Mouse (Mus musculus) forebrain, embryonic 13.5 days (tissue): Measurements from ENCODE around the gene Ptger3. TPM values are rescaled to one million over a fixed set of nuclear protein-coding genes. Genes with fewer than 3 reads are reported as not detected.

Experiments
- ATAC-seq: fragments of 200-750 bp; cut with Nextera tagmentation; 2 replicates; pipeline ENCODE4 v1.8.0; 2017
- H3K27ac ChIP-seq: fragments of 300-500 bp; sonication (generic); 2 replicates; pipeline ENCODE4 v1.5.1; 2015; ENCODE audit warnings: inconsistent platforms, mild to moderate bottlenecking, moderate library complexity
- H3K27me3 ChIP-seq: fragments of 300-500 bp; sonication (generic); 2 replicates; pipeline ENCODE4 v1.6.1; 2015; ENCODE audit warnings: mild to moderate bottlenecking, inconsistent platforms
- H3K36me3 ChIP-seq: fragments of 300-500 bp; sonication (generic); 2 replicates; pipeline ENCODE4 v1.6.1; 2015; ENCODE audit warnings: mild to moderate bottlenecking, inconsistent platforms; ENCODE audit not compliant: poor library complexity, severe bottlenecking
- H3K4me1 ChIP-seq: fragments of 300-500 bp; sonication (generic); 2 replicates; pipeline ENCODE4 v1.6.1; 2015; ENCODE audit warnings: inconsistent platforms
- H3K4me2 ChIP-seq: fragments of 300-500 bp; sonication (generic); 2 replicates; pipeline ENCODE4 v1.6.1; 2015; ENCODE audit warnings: inconsistent platforms, mild to moderate bottlenecking, moderate library complexity
- H3K4me3 ChIP-seq: fragments of 300-500 bp; sonication (generic); 2 replicates; pipeline ENCODE4 v1.5.1; 2015; ENCODE audit warnings: mild to moderate bottlenecking, inconsistent platforms
- H3K9ac ChIP-seq: fragments of 300-500 bp; sonication (generic); 2 replicates; pipeline ENCODE4 v1.6.1; 2015; ENCODE audit warnings: mild to moderate bottlenecking, inconsistent platforms
- H3K9me3 ChIP-seq: fragments of 300-500 bp; sonication (generic); replicated peaks from 2 replicates; pipeline ENCODE4 v1.6.1; 2016; ENCODE audit warnings: inconsistent platforms
- WGBS: fragments of 180-500 bp; shearing (Covaris S2); methylation state at CpG from one replicate; pipeline ENCODE4 v1.1.7; 2015; 5-methylcytosine and 5-hydroxymethylcytosine counted together
- polyA plus RNA-seq: library from polyadenylated mRNA; unstranded; fragments of >200 nt; fragmentation: Nextera tagmentation; extraction: Ambion mirVana; gene quantifications from 2 replicates; pipeline ENCODE4 v1.2.1, GENCODE M21; 2015

Ptger3 gene
- polyA plus RNA-seq, 1 experiment from 2014 or later: 0.93 TPM

- ATAC-seq: no peak
- Histone ChIP-seq H3K4me2 (no peak overlapping the region), H3K4me1 (no peaks in the 10 kb centered on the region)
Observed at GRCm38 (mm10) chr3:157605411-157605740, 38.7 kb downstream of the Ptger3 start.

GRCm38 (mm10) chr3:157613542-157613941, 46.9 kb downstream of the Ptger3 start:
- Histone ChIP-seq H3K9me3 (no peaks in the 10 kb centered on the region), H3K4me2 (no peak overlapping the region), H3K27ac (no peak overlapping the region), H3K4me3 (no peak overlapping the region), H3K27me3 (no peaks in the 10 kb centered on the region), H3K36me3 (no peaks in the 10 kb centered on the region), H3K9ac (no peak overlapping the region), H3K4me1 (no peaks in the 10 kb centered on the region)
- WGBS: 58% methylated on average over 1 of the region's 1 CpGs
- ATAC-seq: no peak

More at GRCm38 (mm10) chr3:157605411-157605740, 38.7 kb downstream of the Ptger3 start:
- Histone ChIP-seq H3K27me3 (no peaks in the 10 kb centered on the region), H3K4me3 (no peak overlapping the region), H3K9ac (no peak overlapping the region), H3K36me3 (no peaks in the 10 kb centered on the region), H3K9me3 (no peaks in the 10 kb centered on the region), H3K27ac (no peak overlapping the region)

- H3K4me1 ChIP-seq: no peaks in the 10 kb centered on the region
- H3K27me3 ChIP-seq: no peaks in the 10 kb centered on the region
- ATAC-seq: no peak
- no peaks in the 10 kb centered on the region for H3K36me3 ChIP-seq
- no peaks in the 10 kb centered on the region for H3K9me3 ChIP-seq
- H3K9ac ChIP-seq: no peak overlapping the region
- H3K4me2 ChIP-seq: no peak overlapping the region
- no peak overlapping the region for H3K4me3 ChIP-seq
- no peak overlapping the region for H3K27ac ChIP-seq
Observed at GRCm38 (mm10) chr3:157616949-157617348, 50.3 kb downstream of the Ptger3 start.

DNA sequence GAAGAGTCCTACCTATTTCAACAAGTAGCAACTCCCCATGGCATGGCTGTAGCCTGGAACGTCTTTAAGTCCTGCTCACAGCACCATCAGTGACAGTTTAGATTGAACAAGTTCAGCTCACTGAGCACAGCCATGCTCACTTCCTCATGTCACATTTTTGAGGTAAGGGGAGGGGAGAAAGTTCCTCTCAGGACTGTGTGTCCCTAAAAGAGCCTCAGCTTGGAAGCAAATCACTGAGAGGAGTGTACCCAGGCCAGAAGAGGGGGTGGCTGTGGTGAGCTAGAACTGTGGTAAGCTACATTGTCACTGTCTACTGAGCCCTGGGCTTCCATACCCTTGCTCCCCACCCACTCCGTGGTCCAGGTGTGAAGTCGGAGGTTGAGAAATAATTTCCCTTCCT, 60.7 kb downstream of the Ptger3 start:
- H3K4me1 ChIP-seq: no peaks in the 10 kb centered on the region
- no peak overlapping the region for H3K4me2 ChIP-seq
- H3K4me3 ChIP-seq: no peak overlapping the region
- WGBS: 87% methylated on average over 3 of the region's 3 CpGs
- H3K27ac ChIP-seq: no peak overlapping the region
- no peaks in the 10 kb centered on the region for H3K27me3 ChIP-seq
- H3K36me3 ChIP-seq: no peaks in the 10 kb centered on the region
- no peak for ATAC-seq
- no peak overlapping the region for H3K9ac ChIP-seq
- no peaks in the 10 kb centered on the region for H3K9me3 ChIP-seq

- H3K36me3 ChIP-seq: no peaks in the 10 kb centered on the region
- no peaks in the 10 kb centered on the region for H3K4me1 ChIP-seq
- H3K27ac ChIP-seq: no peak overlapping the region
- no peaks in the 10 kb centered on the region for H3K9me3 ChIP-seq
- no peak for ATAC-seq
- 87% methylated on average over 5 of the region's 5 CpGs for WGBS
- H3K27me3 ChIP-seq: no peaks in the 10 kb centered on the region
- H3K4me2 ChIP-seq: no peak overlapping the region
- no peak overlapping the region for H3K9ac ChIP-seq
- H3K4me3 ChIP-seq: no peak overlapping the region
Observed at GRCm38 (mm10) chr3:157630671-157631070, 64.0 kb downstream of the Ptger3 start.

GRCm38 (mm10) chr3:157631383-157631782, 64.7 kb downstream of the Ptger3 start:
- Histone ChIP-seq H3K4me2 (no peak overlapping the region), H3K27ac (no peak overlapping the region), H3K36me3 (no peaks in the 10 kb centered on the region), H3K4me1 (no peaks in the 10 kb centered on the region), H3K27me3 (no peaks in the 10 kb centered on the region), H3K9ac (no peak overlapping the region), H3K4me3 (no peak overlapping the region), H3K9me3 (no peaks in the 10 kb centered on the region)
- ATAC-seq: no peak
- 94% methylated on average over 2 of the region's 2 CpGs for WGBS

GRCm38 (mm10) chr3:157634431-157634830, 67.7 kb downstream of the Ptger3 start:
- Histone ChIP-seq H3K36me3 (no peaks in the 10 kb centered on the region), H3K27ac (no peak overlapping the region), H3K27me3 (no peaks in the 10 kb centered on the region), H3K9me3 (no peaks in the 10 kb centered on the region), H3K4me2 (no peak overlapping the region), H3K4me3 (no peak overlapping the region), H3K9ac (no peak overlapping the region), H3K4me1 (no peaks in the 10 kb centered on the region)
- 84% methylated on average over 3 of the region's 3 CpGs for WGBS
- no peak for ATAC-seq

GRCm38 (mm10) chr3:157635713-157636112, 69.0 kb downstream of the Ptger3 start:
- Histone ChIP-seq H3K4me2 (no peak overlapping the region), H3K36me3 (no peaks in the 10 kb centered on the region), H3K27ac (no peak overlapping the region), H3K9ac (no peak overlapping the region), H3K4me3 (no peak overlapping the region), H3K4me1 (no peaks in the 10 kb centered on the region), H3K9me3 (no peaks in the 10 kb centered on the region), H3K27me3 (no peaks in the 10 kb centered on the region)
- 88% methylated on average over 4 of the region's 4 CpGs for WGBS
- no peak for ATAC-seq

DNA sequence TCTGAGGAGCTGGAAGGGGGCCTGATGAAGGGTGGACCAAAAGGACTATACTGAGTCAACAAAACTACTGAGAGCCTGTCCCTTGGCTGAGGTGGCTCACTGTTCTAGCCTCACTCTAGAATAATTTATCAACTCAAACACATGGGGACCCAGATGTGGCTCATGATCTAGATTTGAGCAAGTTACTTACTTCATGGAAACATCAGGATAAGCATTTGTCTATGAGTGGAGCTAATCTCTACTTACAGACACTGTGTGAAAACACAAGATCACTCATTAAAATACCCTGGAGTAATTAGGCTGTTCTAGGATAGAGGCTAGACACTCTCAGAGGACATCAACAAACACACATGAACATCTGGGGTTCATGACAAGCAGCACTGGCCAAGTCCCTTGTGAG, 70.2 kb downstream of the Ptger3 start:
- no peak overlapping the region for H3K27ac ChIP-seq

DNA sequence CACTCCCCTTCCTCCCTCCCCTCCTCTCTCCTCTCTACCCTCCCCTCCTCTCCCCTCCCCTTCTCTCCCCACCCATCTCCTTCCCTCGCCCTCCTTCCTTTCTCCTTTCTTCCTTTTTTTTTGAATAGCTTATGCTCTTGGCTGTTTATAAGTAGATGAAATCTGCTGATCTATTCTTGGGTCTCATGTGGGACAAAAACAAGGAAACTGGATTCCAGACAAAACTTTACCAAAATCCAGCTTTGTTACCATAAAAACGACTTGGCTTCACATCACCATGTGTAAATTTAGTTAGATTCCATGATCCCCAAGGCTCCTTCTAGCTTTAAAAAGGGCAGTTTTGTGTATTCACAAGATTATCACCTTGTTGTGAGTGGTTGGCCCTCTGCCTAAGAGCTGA, 70.6 kb downstream of the Ptger3 start:
- Histone ChIP-seq H3K9me3 (no peaks in the 10 kb centered on the region), H3K4me1 (no peaks in the 10 kb centered on the region), H3K9ac (no peak overlapping the region), H3K27me3 (no peaks in the 10 kb centered on the region), H3K27ac (no peak overlapping the region), H3K36me3 (no peaks in the 10 kb centered on the region), H3K4me2 (no peak overlapping the region), H3K4me3 (no peak overlapping the region)
- WGBS: 53% methylated on average over 2 of the region's 2 CpGs
- no peak for ATAC-seq

More for the DNA sequence above, 70.2 kb downstream of the Ptger3 start:
- Histone ChIP-seq H3K9me3 (no peaks in the 10 kb centered on the region), H3K4me3 (no peak overlapping the region), H3K4me2 (no peak overlapping the region), H3K27me3 (no peaks in the 10 kb centered on the region), H3K9ac (no peak overlapping the region), H3K4me1 (no peaks in the 10 kb centered on the region), H3K36me3 (no peaks in the 10 kb centered on the region)
- ATAC-seq: no peak

DNA sequence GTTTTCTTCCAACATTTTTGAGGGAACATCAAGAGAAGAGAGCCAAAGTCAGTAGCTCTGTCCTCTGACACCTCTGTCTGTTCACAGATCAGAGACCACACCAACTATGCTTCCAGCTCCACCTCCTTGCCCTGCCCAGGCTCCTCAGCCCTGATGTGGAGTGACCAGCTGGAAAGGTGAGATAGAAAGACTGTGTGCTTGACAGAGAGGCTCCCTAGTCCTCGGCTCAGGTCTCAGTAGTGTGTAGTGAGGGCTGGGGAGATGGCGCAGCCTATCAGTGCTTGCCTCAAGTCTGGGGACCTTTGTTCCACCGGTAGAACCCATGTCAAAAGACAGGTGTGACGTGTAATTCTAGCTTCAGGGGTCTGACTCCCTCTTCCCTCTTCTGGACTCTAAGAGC, 74.9 kb downstream of the Ptger3 start:
- no peaks in the 10 kb centered on the region for H3K27me3 ChIP-seq
- H3K36me3 ChIP-seq: no peaks in the 10 kb centered on the region
- no peak overlapping the region for H3K4me3 ChIP-seq
- WGBS: 86% methylated on average over 4 of the region's 4 CpGs
- H3K9me3 ChIP-seq: no peaks in the 10 kb centered on the region
- no peaks in the 10 kb centered on the region for H3K4me1 ChIP-seq
- H3K9ac ChIP-seq: no peak overlapping the region
- no peak for ATAC-seq
- no peak overlapping the region for H3K27ac ChIP-seq
- H3K4me2 ChIP-seq: no peak overlapping the region

DNA sequence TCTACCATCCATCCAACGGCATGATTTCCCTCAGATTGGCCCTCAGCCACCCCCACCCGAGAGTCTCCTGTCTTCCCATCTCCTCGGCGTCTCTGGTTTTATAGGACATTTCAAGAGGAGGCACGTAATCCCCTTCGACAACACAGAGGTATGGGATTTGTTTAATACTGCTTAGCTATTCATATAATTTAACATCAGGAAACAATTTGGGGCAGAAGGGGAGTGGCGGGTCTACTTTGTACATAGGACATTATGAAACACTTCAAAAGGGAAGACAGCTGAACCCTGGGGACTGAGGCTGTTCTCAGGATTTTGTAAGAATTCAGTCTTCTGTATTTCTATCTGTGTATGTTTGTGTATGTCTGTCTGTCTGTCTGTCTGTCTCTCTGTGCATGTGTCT, 94.9 kb downstream of the Ptger3 start:
- no peak overlapping the region for H3K4me2 ChIP-seq
- no peak for ATAC-seq
- WGBS: 90% methylated on average over 7 of the region's 7 CpGs
- no peak overlapping the region for H3K27ac ChIP-seq
- no peaks in the 10 kb centered on the region for H3K4me1 ChIP-seq
- no peak overlapping the region for H3K4me3 ChIP-seq
- no peak overlapping the region for H3K9ac ChIP-seq
- H3K9me3 ChIP-seq: no peaks in the 10 kb centered on the region
- H3K27me3 ChIP-seq: no peaks in the 10 kb centered on the region
- H3K36me3 ChIP-seq: no peaks in the 10 kb centered on the region

DNA sequence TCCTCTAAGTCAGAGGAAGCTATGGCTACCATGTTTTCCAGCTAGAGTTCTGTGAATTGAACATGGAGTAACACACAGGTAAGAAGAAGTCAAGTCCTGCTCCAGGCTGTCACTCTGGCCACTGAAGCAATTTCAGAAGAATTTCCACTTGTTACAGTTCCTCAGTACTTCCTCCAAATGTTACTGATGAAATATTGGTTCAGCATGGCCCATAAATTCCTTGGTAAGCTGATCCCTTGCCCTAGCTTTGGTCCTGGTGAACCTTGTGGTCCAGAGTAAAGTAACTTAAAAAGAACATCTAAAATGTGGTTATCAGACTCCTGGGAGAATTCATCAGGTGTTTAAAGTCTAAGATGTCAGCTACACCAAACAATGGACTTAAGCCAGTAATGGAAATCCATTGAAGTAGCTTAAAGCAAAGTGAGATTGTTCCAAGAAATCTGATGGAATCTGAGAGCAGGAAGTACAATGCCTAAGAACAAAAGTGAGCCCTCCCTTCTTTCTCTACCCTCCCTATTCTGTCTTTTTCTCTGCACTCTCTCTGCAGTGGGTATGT, 97.9 kb downstream of the Ptger3 start:
- no peaks in the 10 kb centered on the region for H3K36me3 ChIP-seq
- H3K9me3 ChIP-seq: no peaks in the 10 kb centered on the region
- no peaks in the 10 kb centered on the region for H3K27me3 ChIP-seq
- H3K4me3 ChIP-seq: no peak overlapping the region
- no peak overlapping the region for H3K4me2 ChIP-seq
- H3K27ac ChIP-seq: no peak overlapping the region
- no peak overlapping the region for H3K9ac ChIP-seq
- ATAC-seq: no peak
- H3K4me1 ChIP-seq: no peaks in the 10 kb centered on the region
